Mouse (Mus musculus): ENCODE data around the gene Ramp3.

- TF ChIP-seq CTCF (IDR thresholded peaks at IDR 0.05; ENCODE audit: extremely low read depth, insufficient read depth, insufficient read length, insufficient replicate concordance) (no peak), POLR2A (IDR thresholded peaks at IDR 0.05; ENCODE audit: low read depth, low read length) (no peak)
These were observed 33.5 kb upstream of the Ramp3 start for GRCm38 (mm10) chr11:6624619-6625382.
